Mouse (Mus musculus): ENCODE results near the gene Twnk. TPM values are rescaled to one million over a fixed set of nuclear protein-coding genes. Genes with fewer than 3 reads are reported as not detected.

Gene Twnk
- polyA plus RNA-seq, 1 experiment from 2014 or later, result 16.5 TPM

DNA sequence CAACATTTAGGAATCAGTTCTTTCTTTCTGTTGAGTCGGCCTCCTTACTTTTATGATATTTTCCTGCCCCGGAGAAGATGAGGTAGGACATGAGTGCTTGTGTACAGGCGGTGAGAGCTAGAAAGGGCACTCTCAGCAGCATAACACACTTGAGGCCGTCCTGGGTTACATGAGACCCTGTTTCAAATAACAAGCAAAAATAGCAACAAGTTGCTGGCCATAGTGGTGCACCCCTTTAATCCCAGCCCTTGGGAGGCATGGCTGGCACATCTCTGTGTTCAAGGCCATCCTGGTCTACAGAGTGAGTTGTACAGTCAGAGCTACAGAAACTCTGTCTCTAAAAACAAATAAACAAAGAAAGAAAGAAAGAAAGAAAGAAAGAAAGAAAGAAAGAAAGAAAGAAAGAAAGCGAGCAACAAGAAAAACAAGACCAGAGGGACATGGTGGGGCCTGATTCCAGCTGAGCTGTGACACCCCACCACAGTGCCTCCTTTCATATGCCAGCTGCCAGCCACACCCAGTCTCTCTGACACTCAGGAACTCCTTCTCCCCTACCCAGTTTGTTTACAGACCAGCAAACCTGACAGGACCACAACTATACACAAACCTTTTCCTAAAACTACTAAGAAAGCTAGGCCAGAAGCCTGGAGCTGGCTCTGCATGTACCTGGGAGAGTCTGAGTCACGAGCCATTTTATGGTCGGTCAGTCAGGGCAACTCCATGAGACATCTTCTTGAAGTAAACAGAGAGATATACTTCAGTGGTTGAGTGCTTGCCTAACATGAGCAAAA lies 51.6 kb downstream of the Twnk start:
- Histone ChIP-seq H3K27me3 (ENCODE audit: control insufficient read depth, insufficient read depth, low read length) (no peaks in the 10 kb centered on the region), H3K27ac (ENCODE audit: low read depth, low read length) (no peak overlapping the region), H3K4me1 (ENCODE audit: control insufficient read depth, insufficient read depth, low read length) (0 out of 2 replicates have a peak, but pooled peaks cover 5% of the 10 kb centered on the region), H3K4me3 (ENCODE audit: low read depth, low read length) (no peak overlapping the region), H3K36me3 (ENCODE audit: control insufficient read depth, insufficient read depth, low read length) (no peaks in the 10 kb centered on the region), H3K9ac (ENCODE audit: low read length) (no peak overlapping the region), H3K4me2 (ENCODE audit: low read depth) (peak overlapping the region; percentile 67), H3K9me3 (ENCODE audit: control insufficient read depth, low read length) (no peaks in the 10 kb centered on the region)
- ATAC-seq (ENCODE audit: insufficient read depth, low FRiP score, low TSS enrichment), result no peak
- DNase-seq (ENCODE audit: low spot score), result no peak
- 84% methylated on average over 7 of the region's 7 CpGs for WGBS

DNA sequence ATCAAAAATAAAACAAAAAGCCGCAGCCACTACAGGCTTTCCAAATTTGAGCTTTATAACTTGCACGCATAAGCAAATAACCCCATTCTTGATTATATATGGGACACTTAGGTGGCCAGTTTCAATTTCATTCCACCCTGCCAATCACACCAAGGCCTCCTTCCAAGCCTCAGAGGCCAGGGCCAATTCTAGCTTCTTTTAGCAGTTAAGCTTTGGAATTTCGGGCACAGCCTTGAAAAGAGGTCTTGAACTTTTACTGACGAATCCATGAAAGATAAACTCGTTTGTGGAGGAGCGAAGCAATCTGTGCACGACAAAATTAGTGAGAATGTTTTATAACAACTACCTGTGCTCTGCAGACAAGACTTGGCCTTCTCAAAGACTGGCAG lies 52.3 kb downstream of the Twnk start:
- Histone ChIP-seq H3K4me2 (ENCODE audit: low read depth) (peak overlapping the region; percentile 67), H3K9ac (ENCODE audit: low read length) (peak overlapping the region; percentile 56), H3K9me3 (ENCODE audit: control insufficient read depth, low read length) (no peaks in the 10 kb centered on the region), H3K36me3 (ENCODE audit: control insufficient read depth, insufficient read depth, low read length) (no peaks in the 10 kb centered on the region), H3K27me3 (ENCODE audit: control insufficient read depth, insufficient read depth, low read length) (no peaks in the 10 kb centered on the region), H3K4me3 (ENCODE audit: low read depth, low read length) (peak overlapping the region; percentile 64), H3K4me1 (ENCODE audit: control insufficient read depth, insufficient read depth, low read length) (0 out of 2 replicates have a peak, but pooled peaks cover 5% of the 10 kb centered on the region), H3K27ac (ENCODE audit: low read depth, low read length) (peak overlapping the region; percentile 97)
- DNase-seq (ENCODE audit: low spot score) (no peak), ATAC-seq (ENCODE audit: insufficient read depth, low FRiP score, low TSS enrichment) (no peak)
- WGBS, result 54% methylated on average over 7 of the region's 7 CpGs

- H3K9ac ChIP-seq (ENCODE audit: low read length), result peak overlapping the region; percentile 92
- ATAC-seq (ENCODE audit: insufficient read depth, low FRiP score, low TSS enrichment) (peak; percentile 91), DNase-seq (ENCODE audit: low spot score) (peak; percentile 97)
- H3K27me3 ChIP-seq (ENCODE audit: control insufficient read depth, insufficient read depth, low read length), result no peaks in the 10 kb centered on the region
- peak overlapping the region; percentile 64 for H3K4me3 ChIP-seq (ENCODE audit: low read depth, low read length)
- H3K4me2 ChIP-seq (ENCODE audit: low read depth), result peak overlapping the region; percentile 67
- H3K27ac ChIP-seq (ENCODE audit: low read depth, low read length), result peak overlapping the region; percentile 97
- H3K9me3 ChIP-seq (ENCODE audit: control insufficient read depth, low read length), result no peaks in the 10 kb centered on the region
- 0 out of 2 replicates have a peak, but pooled peaks cover 5% of the 10 kb centered on the region for H3K4me1 ChIP-seq (ENCODE audit: control insufficient read depth, insufficient read depth, low read length)
- under 1% methylated on average over 34 of the region's 34 CpGs for WGBS
- no peaks in the 10 kb centered on the region for H3K36me3 ChIP-seq (ENCODE audit: control insufficient read depth, insufficient read depth, low read length)
Observed at GRCm38 (mm10) chr19:45058113-45058839, 52.8 kb downstream of the Twnk start.

DNA sequence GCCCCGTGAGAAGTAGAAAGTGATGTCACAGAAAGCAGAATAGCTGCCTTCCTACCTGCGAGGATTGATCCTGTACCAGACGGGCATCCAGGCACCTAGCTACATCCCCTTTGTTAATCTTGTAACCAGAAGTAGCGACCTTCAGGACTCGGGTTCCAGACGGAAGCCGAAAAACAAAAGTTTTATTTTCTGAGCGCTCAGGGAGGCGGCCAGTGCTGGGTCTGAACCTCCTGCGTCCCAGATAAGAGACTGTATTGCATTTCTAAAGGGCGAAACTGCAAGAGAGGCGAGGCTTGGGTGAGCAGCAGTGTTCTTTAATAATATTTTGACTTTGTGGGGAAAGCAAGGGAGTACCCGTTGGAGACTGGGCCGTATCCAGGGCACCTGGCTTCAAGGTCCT lies 53.4 kb downstream of the Twnk start:
- Histone ChIP-seq H3K4me1 (ENCODE audit: control insufficient read depth, insufficient read depth, low read length) (0 out of 2 replicates have a peak, but pooled peaks cover 5% of the 10 kb centered on the region), H3K4me3 (ENCODE audit: low read depth, low read length) (peak overlapping the region; percentile 64), H3K27me3 (ENCODE audit: control insufficient read depth, insufficient read depth, low read length) (peaks cover under 1% of the 10 kb centered on the region; the same call in 1 of the 2 replicates), H3K9ac (ENCODE audit: low read length) (peak overlapping the region; percentile 92), H3K9me3 (ENCODE audit: control insufficient read depth, low read length) (no peaks in the 10 kb centered on the region), H3K4me2 (ENCODE audit: low read depth) (peak overlapping the region; percentile 67), H3K27ac (ENCODE audit: low read depth, low read length) (peak overlapping the region; percentile 97), H3K36me3 (ENCODE audit: control insufficient read depth, insufficient read depth, low read length) (no peaks in the 10 kb centered on the region)
- no peak for DNase-seq (ENCODE audit: low spot score)
- ATAC-seq (ENCODE audit: insufficient read depth, low FRiP score, low TSS enrichment), result no peak
- 1% methylated on average over 14 of the region's 14 CpGs for WGBS

Other genes starting within 250 kb of the Twnk start
- gene Pax2, start 249.6 kb upstream of the Twnk start, polyA plus RNA-seq (2014; fragmentation: Nextera tagmentation; extraction: Ambion mirVana), result 7.4 and 8.0 TPM in 2 replicates
- gene Slf2, start 74.5 kb upstream of the Twnk start, polyA plus RNA-seq (2014; fragmentation: Nextera tagmentation; extraction: Ambion mirVana), result 46.4 and 53.6 TPM in 2 replicates
- 6.6 and 6.7 TPM in 2 replicates for gene Sema4g, start 16.6 kb upstream of the Twnk start, polyA plus RNA-seq (2014; fragmentation: Nextera tagmentation; extraction: Ambion mirVana)
- gene Mrpl43, start 779 bp downstream of the Twnk start, polyA plus RNA-seq (2014; fragmentation: Nextera tagmentation; extraction: Ambion mirVana), result 65.3 and 80.6 TPM in 2 replicates
- gene Lzts2, start 8.8 kb downstream of the Twnk start, polyA plus RNA-seq (2014; fragmentation: Nextera tagmentation; extraction: Ambion mirVana), result 52.8 and 57.5 TPM in 2 replicates
- 0.57 and 0.81 TPM in 2 replicates for gene Pdzd7, start 40.1 kb downstream of the Twnk start, polyA plus RNA-seq (2014; fragmentation: Nextera tagmentation; extraction: Ambion mirVana)
- 23.3 and 24.0 TPM in 2 replicates for gene Sfxn3, start 41.8 kb downstream of the Twnk start, polyA plus RNA-seq (2014; fragmentation: Nextera tagmentation; extraction: Ambion mirVana)
- gene Kazald1, start 69.6 kb downstream of the Twnk start, polyA plus RNA-seq (2014; fragmentation: Nextera tagmentation; extraction: Ambion mirVana), result 0.50 and 0.87 TPM in 2 replicates
- 0.29 and 0.72 TPM in 2 replicates for gene Tlx1, start 145.0 kb downstream of the Twnk start, polyA plus RNA-seq (2014; fragmentation: Nextera tagmentation; extraction: Ambion mirVana)
- 7.7 TPM in 2 replicates for gene Lbx1, start 230.1 kb downstream of the Twnk start, polyA plus RNA-seq (2014; fragmentation: Nextera tagmentation; extraction: Ambion mirVana)

Measured in neural tube, embryonic 11.5 days (tissue).